Mouse (Mus musculus) embryonic fibroblast, embryonic 13.5 days (primary cell): ENCODE data around the gene Tmem268.

Source experiments
- CTCF ChIP-seq: IDR thresholded peaks from 2 replicates; pipeline ENCODE4 v1.5.1; 2011; ENCODE audit warnings: mild to moderate bottlenecking, control low read depth, low read length, moderate library complexity, borderline replicate concordance; ENCODE audit not compliant: insufficient read depth
- POLR2A ChIP-seq: IDR thresholded peaks from 2 replicates; pipeline ENCODE4 v1.6.1; 2011; ENCODE audit warnings: low read depth, mild to moderate bottlenecking, control low read depth, low read length, moderate library complexity

DNA sequence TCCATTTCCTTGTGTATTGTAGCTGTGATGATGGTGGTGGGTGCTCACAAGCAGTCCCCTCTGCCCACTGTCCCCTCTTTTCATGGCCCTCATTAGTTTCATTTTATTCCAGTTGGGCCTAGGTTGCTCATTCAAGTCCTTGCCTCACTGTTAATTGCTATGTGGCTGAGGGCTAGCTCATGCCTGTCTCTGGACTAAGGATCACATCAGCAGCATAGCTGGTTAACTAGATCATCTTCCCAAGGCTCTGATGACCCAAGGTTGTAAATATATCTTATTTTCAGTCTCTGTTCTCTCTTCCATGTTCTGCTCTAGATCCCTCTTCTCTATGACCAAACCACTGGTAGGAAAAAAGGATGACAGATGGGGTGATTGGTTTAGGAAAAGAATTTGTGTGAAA, 42.7 kb downstream of the Tmem268 start:
- TF ChIP-seq CTCF = no peak
- TF ChIP-seq POLR2A = no peak
